Mouse (Mus musculus): ENCODE measurements around the gene Sertad3. TPM values are rescaled to one million over a fixed set of nuclear protein-coding genes. Genes with fewer than 3 reads are reported as not detected.

Gene Sertad3
- polyA plus RNA-seq, 1 experiment from 2014 or later = 24.0 TPM

GRCm38 (mm10) chr7:27520104-27520503 lies 46.5 kb downstream of the Sertad3 start:
- Histone ChIP-seq H3K27me3 (replicated peaks; ENCODE audit: control insufficient read depth, insufficient read depth, low read length) (no peaks in the 10 kb centered on the region), H3K27ac (ENCODE audit: low read depth, low read length) (no peak overlapping the region), H3K4me1 (replicated peaks; ENCODE audit: control insufficient read depth, insufficient read depth, low read length) (no peaks in the 10 kb centered on the region), H3K9ac (ENCODE audit: low read depth, low read length) (no peak overlapping the region), H3K4me3 (ENCODE audit: low read depth, low read length) (no peak overlapping the region), H3K36me3 (ENCODE audit: control insufficient read depth, insufficient read depth) (0 out of 2 replicates have a peak, but pooled peaks cover 6% of the 10 kb centered on the region), H3K9me3 (ENCODE audit: control insufficient read depth) (no peaks in the 10 kb centered on the region), H3K4me2 (replicated peaks; ENCODE audit: low read depth) (no peak overlapping the region)
- no peak for ATAC-seq
- peak; percentile 30; the same call in 1 of the 2 replicates for TF ChIP-seq CTCF (IDR thresholded peaks at IDR 0.05; ENCODE audit: low read depth)

GRCm38 (mm10) chr7:27520599-27520998 lies 47.0 kb downstream of the Sertad3 start:
- H3K9me3 ChIP-seq (ENCODE audit: control insufficient read depth) = no peaks in the 10 kb centered on the region
- no peak for ATAC-seq
- no peak for TF ChIP-seq CTCF (IDR thresholded peaks at IDR 0.05; ENCODE audit: low read depth)
- WGBS = 61% methylated on average over 1 of the region's 1 CpGs
- no peak overlapping the region for H3K9ac ChIP-seq (ENCODE audit: low read depth, low read length)
- H3K4me1 ChIP-seq (replicated peaks; ENCODE audit: control insufficient read depth, insufficient read depth, low read length) = no peaks in the 10 kb centered on the region
- no peak overlapping the region for H3K4me3 ChIP-seq (ENCODE audit: low read depth, low read length)
- H3K36me3 ChIP-seq (ENCODE audit: control insufficient read depth, insufficient read depth) = 0 out of 2 replicates have a peak, but pooled peaks cover 6% of the 10 kb centered on the region
- H3K27ac ChIP-seq (ENCODE audit: low read depth, low read length) = no peak overlapping the region
- H3K27me3 ChIP-seq (replicated peaks; ENCODE audit: control insufficient read depth, insufficient read depth, low read length) = no peaks in the 10 kb centered on the region
- H3K4me2 ChIP-seq (replicated peaks; ENCODE audit: low read depth) = no peak overlapping the region

GRCm38 (mm10) chr7:27522967-27523366 lies 49.4 kb downstream of the Sertad3 start, which contains the start of gene Hipk4:
Gene Hipk4 (plus strand): TSS chr7:27523267.
- Histone ChIP-seq H3K4me2 (replicated peaks; ENCODE audit: low read depth) (no peak within 1 kb of the TSS), H3K4me1 (replicated peaks; ENCODE audit: control insufficient read depth, insufficient read depth, low read length) (no peaks in the 10 kb centered on the region), H3K9ac (ENCODE audit: low read depth, low read length) (no peak within 1 kb of the TSS), H3K9me3 (ENCODE audit: control insufficient read depth) (no peaks in the 10 kb centered on the region), H3K27me3 (replicated peaks; ENCODE audit: control insufficient read depth, insufficient read depth, low read length) (no peaks in the 10 kb centered on the region), H3K27ac (ENCODE audit: low read depth, low read length) (no peak within 1 kb of the TSS), H3K36me3 (ENCODE audit: control insufficient read depth, insufficient read depth) (0 out of 2 replicates have a peak, but pooled peaks cover 6% of the 10 kb centered on the region), H3K4me3 (ENCODE audit: low read depth, low read length) (no peak within 1 kb of the TSS)
- TF ChIP-seq CTCF (IDR thresholded peaks at IDR 0.05; ENCODE audit: low read depth) = no peak
- 54% methylated on average over 5 of the region's 5 CpGs for WGBS
- no peak for ATAC-seq

- Histone ChIP-seq H3K4me1 (replicated peaks; ENCODE audit: control insufficient read depth, insufficient read depth, low read length) (no peaks in the 10 kb centered on the region), H3K4me3 (ENCODE audit: low read depth, low read length) (no peak overlapping the region), H3K27me3 (replicated peaks; ENCODE audit: control insufficient read depth, insufficient read depth, low read length) (no peaks in the 10 kb centered on the region), H3K27ac (ENCODE audit: low read depth, low read length) (no peak overlapping the region), H3K9me3 (ENCODE audit: control insufficient read depth) (no peaks in the 10 kb centered on the region), H3K9ac (ENCODE audit: low read depth, low read length) (no peak overlapping the region), H3K36me3 (ENCODE audit: control insufficient read depth, insufficient read depth) (0 out of 2 replicates have a peak, but pooled peaks cover 6% of the 10 kb centered on the region), H3K4me2 (replicated peaks; ENCODE audit: low read depth) (no peak overlapping the region)
- ATAC-seq = no peak
- TF ChIP-seq CTCF (IDR thresholded peaks at IDR 0.05; ENCODE audit: low read depth) = no peak
- WGBS = 95% methylated on average over 13 of the region's 13 CpGs
Observed at GRCm38 (mm10) chr7:27523805-27524204, 50.2 kb downstream of the Sertad3 start.

- Histone ChIP-seq H3K4me3 (ENCODE audit: low read depth, low read length) (no peak overlapping the region), H3K9me3 (ENCODE audit: control insufficient read depth) (no peaks in the 10 kb centered on the region), H3K36me3 (ENCODE audit: control insufficient read depth, insufficient read depth) (peaks cover 10% of the 10 kb centered on the region; the same call in 1 of the 2 replicates), H3K27ac (ENCODE audit: low read depth, low read length) (no peak overlapping the region), H3K4me2 (replicated peaks; ENCODE audit: low read depth) (no peak overlapping the region), H3K4me1 (replicated peaks; ENCODE audit: control insufficient read depth, insufficient read depth, low read length) (no peaks in the 10 kb centered on the region), H3K27me3 (replicated peaks; ENCODE audit: control insufficient read depth, insufficient read depth, low read length) (no peaks in the 10 kb centered on the region), H3K9ac (ENCODE audit: low read depth, low read length) (no peak overlapping the region)
- peak; percentile 95 for TF ChIP-seq CTCF (IDR thresholded peaks at IDR 0.05; ENCODE audit: low read depth)
- peak; percentile 68 for ATAC-seq
- WGBS = 16% methylated on average over 10 of the region's 10 CpGs
Observed at GRCm38 (mm10) chr7:27526039-27526827, 52.7 kb downstream of the Sertad3 start.

Other genes with a start within 250 kb of the Sertad3 start
- 8.6 and 9.0 TPM in 2 replicates for gene Itpkc, start 245.1 kb upstream of the Sertad3 start, polyA plus RNA-seq (2015; fragmentation: Nextera tagmentation; extraction: Ambion mirVana)
- 16.8 and 18.7 TPM in 2 replicates for gene Coq8b, start 240.7 kb upstream of the Sertad3 start, polyA plus RNA-seq (2015; fragmentation: Nextera tagmentation; extraction: Ambion mirVana)
- gene Numbl, start 215.3 kb upstream of the Sertad3 start, polyA plus RNA-seq (2015; fragmentation: Nextera tagmentation; extraction: Ambion mirVana) = 6.6 and 7.5 TPM in 2 replicates
- gene Ltbp4, start 136.1 kb upstream of the Sertad3 start, polyA plus RNA-seq (2015; fragmentation: Nextera tagmentation; extraction: Ambion mirVana) = 40.7 and 43.7 TPM in 2 replicates
- 26.9 and 29.1 TPM in 2 replicates for gene Shkbp1, start 117.7 kb upstream of the Sertad3 start, polyA plus RNA-seq (2015; fragmentation: Nextera tagmentation; extraction: Ambion mirVana)
- 0.61 and 0.72 TPM in 2 replicates for gene Gm20479, start 116.3 kb upstream of the Sertad3 start, polyA plus RNA-seq (2015; fragmentation: Nextera tagmentation; extraction: Ambion mirVana)
- gene Sptbn4, start 26.1 kb upstream of the Sertad3 start, polyA plus RNA-seq (2015; fragmentation: Nextera tagmentation; extraction: Ambion mirVana) = 0.17 and 0.26 TPM in 2 replicates
- gene Blvrb, start 25.8 kb upstream of the Sertad3 start, polyA plus RNA-seq (2015; fragmentation: Nextera tagmentation; extraction: Ambion mirVana) = 60.4 and 67.3 TPM in 2 replicates
- gene Sertad1, start 13.1 kb downstream of the Sertad3 start, polyA plus RNA-seq (2015; fragmentation: Nextera tagmentation; extraction: Ambion mirVana) = 42.7 and 43.1 TPM in 2 replicates
- gene Prx, start 25.6 kb downstream of the Sertad3 start, polyA plus RNA-seq (2015; fragmentation: Nextera tagmentation; extraction: Ambion mirVana) = 1.3 and 1.4 TPM in 2 replicates
- gene Hipk4, start 49.5 kb downstream of the Sertad3 start, polyA plus RNA-seq (2015; fragmentation: Nextera tagmentation; extraction: Ambion mirVana) = 0.10 and 0.24 TPM in 2 replicates
- 45.8 and 48.7 TPM in 2 replicates for gene Pld3, start 79.5 kb downstream of the Sertad3 start, polyA plus RNA-seq (2015; fragmentation: Nextera tagmentation; extraction: Ambion mirVana)
- gene 2310022A10Rik, start 79.5 kb downstream of the Sertad3 start, polyA plus RNA-seq (2015; fragmentation: Nextera tagmentation; extraction: Ambion mirVana) = 9.0 and 10.2 TPM in 2 replicates
- gene Akt2, start 117.8 kb downstream of the Sertad3 start, polyA plus RNA-seq (2015; fragmentation: Nextera tagmentation; extraction: Ambion mirVana) = 35.8 and 36.4 TPM in 2 replicates
- gene Ttc9b, start 180.1 kb downstream of the Sertad3 start, polyA plus RNA-seq (2015; fragmentation: Nextera tagmentation; extraction: Ambion mirVana) = 1.3 and 1.6 TPM in 2 replicates
- gene Map3k10, start 200.8 kb downstream of the Sertad3 start, polyA plus RNA-seq (2015; fragmentation: Nextera tagmentation; extraction: Ambion mirVana) = 3.2 and 3.6 TPM in 2 replicates
- 1.1 and 1.2 TPM in 2 replicates for gene Zfp607b, start 215.6 kb downstream of the Sertad3 start, polyA plus RNA-seq (2015; fragmentation: Nextera tagmentation; extraction: Ambion mirVana)